Mouse (Mus musculus) urinary bladder, postnatal 14 days (tissue): ENCODE measurements around the gene Urb2.
"Not testable (repeated sequence)": the region's sequence is repeated elsewhere in the genome, so short reads cannot be mapped to it uniquely, and the experiment has no call there.

Experiments
- DNase-seq: peaks from one replicate; pipeline ENCODE4 v3.0.0; 2021; ENCODE audit warnings: low spot score

The Urb2 gene

GRCm38 (mm10) chr8:124014751-124015150 is 6.6 kb upstream of the Urb2 start:
- no peak for DNase-seq

GRCm38 (mm10) chr8:124019782-124020181 is 1.5 kb upstream of the Urb2 start:
- peak; percentile 14 for DNase-seq

- peak; percentile 57 for DNase-seq
Measured at GRCm38 (mm10) chr8:124020439-124021236, 670 bp upstream of the Urb2 start.

- DNase-seq: not testable (repeated sequence)
Measured at GRCm38 (mm10) chr8:124026265-124026664, 5.0 kb downstream of the Urb2 start.

- DNase-seq: no peak
Measured at GRCm38 (mm10) chr8:124027831-124028230, 6.5 kb downstream of the Urb2 start.

- no peak for DNase-seq
Measured at GRCm38 (mm10) chr8:124033400-124033799, 12.1 kb downstream of the Urb2 start.

GRCm38 (mm10) chr8:124038121-124038520 is 16.8 kb downstream of the Urb2 start:
- DNase-seq: no peak

GRCm38 (mm10) chr8:124039351-124039750 is 18.0 kb downstream of the Urb2 start:
- no peak for DNase-seq

GRCm38 (mm10) chr8:124042201-124042600 is 20.9 kb downstream of the Urb2 start:
- no peak for DNase-seq

GRCm38 (mm10) chr8:124044421-124044820 is 23.1 kb downstream of the Urb2 start:
- DNase-seq: no peak

- DNase-seq: no peak
Measured at GRCm38 (mm10) chr8:124044931-124045330, 23.6 kb downstream of the Urb2 start.

- peak; percentile 18 for DNase-seq
Measured at GRCm38 (mm10) chr8:124045856-124046255, 24.5 kb downstream of the Urb2 start.

- DNase-seq: peak; percentile 74
Measured at GRCm38 (mm10) chr8:124052110-124052509, 30.8 kb downstream of the Urb2 start.

- DNase-seq: no peak
Measured at GRCm38 (mm10) chr8:124052568-124052967, 31.3 kb downstream of the Urb2 start.

- DNase-seq: no peak
Measured at GRCm38 (mm10) chr8:124056832-124057655, 35.7 kb downstream of the Urb2 start.

GRCm38 (mm10) chr8:124066325-124067058 is 45.2 kb downstream of the Urb2 start:
- DNase-seq: no peak

GRCm38 (mm10) chr8:124067059-124067750 is 45.9 kb downstream of the Urb2 start:
- no peak for DNase-seq

GRCm38 (mm10) chr8:124070363-124071324 is 49.3 kb downstream of the Urb2 start:
- no peak for DNase-seq

GRCm38 (mm10) chr8:124075977-124076376 is 54.7 kb downstream of the Urb2 start:
- no peak for DNase-seq

GRCm38 (mm10) chr8:124076416-124076815 is 55.1 kb downstream of the Urb2 start:
- DNase-seq: no peak

- no peak for DNase-seq
Measured at GRCm38 (mm10) chr8:124077377-124077776, 56.1 kb downstream of the Urb2 start.
